8 mouse cellular contexts compared by ENCODE assay signal in the genomic region with DNA sequence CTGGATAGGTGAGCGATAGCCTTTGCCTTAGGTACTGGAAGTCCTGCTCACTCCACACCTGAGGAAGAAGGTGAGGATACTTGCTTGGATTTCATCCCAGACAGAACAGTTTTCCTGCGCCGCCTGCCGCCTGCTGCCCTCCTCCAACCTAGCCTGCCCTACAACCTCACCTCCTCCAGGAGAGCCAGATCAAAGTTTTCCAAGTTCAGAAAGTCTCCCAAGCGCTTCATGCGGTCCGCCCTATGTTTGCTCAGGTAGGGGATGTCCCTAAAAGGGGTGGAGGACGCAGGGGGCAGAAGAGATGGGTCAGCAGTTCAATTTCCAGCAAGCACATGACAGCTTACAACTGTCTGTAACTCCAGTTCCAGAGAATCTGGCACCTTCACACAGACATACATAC. TPM values are rescaled to one million over a fixed set of nuclear protein-coding genes. Genes with fewer than 3 reads are reported as not detected.
DNase-seq lines count a peak whose midpoint lies in the region; ATAC-seq and TF ChIP-seq lines count a peak whose summit lies in the region.

No protein-coding gene starts in this region.

- peak overlapping the region; percentile 92 for H3K27ac ChIP-seq in gastrocnemius, adult 2 months
- no peak overlapping the region for H3K27ac ChIP-seq in forebrain, embryonic 13.5 days
- H3K27ac ChIP-seq in midbrain, embryonic 14.5 days (replicated peaks; ENCODE audit: low read depth, low read length) = no peak overlapping the region

- TF ChIP-seq CTCF in gastrocnemius, adult 2 months (IDR thresholded peaks at IDR 0.05) = no peak

- WGBS in forebrain, embryonic 13.5 days = 39% methylated on average over 8 of the region's 8 CpGs
- 37% methylated on average over 8 of the region's 8 CpGs for WGBS in midbrain, embryonic 14.5 days

- H3K4me1 ChIP-seq in forebrain, embryonic 13.5 days = peaks cover 25% of the 10 kb centered on the region
- peaks cover 17% of the 10 kb centered on the region for H3K4me1 ChIP-seq in midbrain, embryonic 14.5 days (ENCODE audit: control insufficient read depth, insufficient read depth, low read length)

- peak overlapping the region; percentile 97 for H3K4me2 ChIP-seq in forebrain, embryonic 13.5 days
- peak overlapping the region; percentile 93 for H3K4me2 ChIP-seq in midbrain, embryonic 14.5 days (ENCODE audit: low read length)

- intact Hi-C loops in gastrocnemius, adult 2 months (cut with DNase I) = no loop called here
- intact Hi-C loops in gastrocnemius, postnatal 36 days (cut with DNase I) = no loop called here

- ATAC-seq in forebrain, embryonic 13.5 days = no peak
- ATAC-seq in midbrain, embryonic 14.5 days (ENCODE audit: low FRiP score, low TSS enrichment) = no peak
- ATAC-seq in cerebellum, adult (ENCODE audit: insufficient number of reproducible peaks, low FRiP score, low TSS enrichment) = no peak

- H3K4me3 ChIP-seq in gastrocnemius, adult 2 months = peak overlapping the region; percentile 97
- H3K4me3 ChIP-seq in forebrain, embryonic 13.5 days = peak overlapping the region; percentile 61
- H3K4me3 ChIP-seq in midbrain, embryonic 14.5 days (replicated peaks; ENCODE audit: low read depth, low read length) = peak overlapping the region; percentile 52

- no peaks in the 10 kb centered on the region for H3K9me3 ChIP-seq in forebrain, embryonic 13.5 days (replicated peaks)
- no peaks in the 10 kb centered on the region for H3K9me3 ChIP-seq in midbrain, embryonic 14.5 days (ENCODE audit: control insufficient read depth, low read length)

- peaks cover 40% of the 10 kb centered on the region for H3K36me3 ChIP-seq in forebrain, embryonic 13.5 days (ENCODE audit: poor library complexity, severe bottlenecking)
- peaks cover 27% of the 10 kb centered on the region for H3K36me3 ChIP-seq in midbrain, embryonic 14.5 days (ENCODE audit: control insufficient read depth, insufficient read depth, low read length)

- peak overlapping the region; percentile 71 for H3K9ac ChIP-seq in forebrain, embryonic 13.5 days
- peak overlapping the region; percentile 69; the same call in 1 of the 2 replicates for H3K9ac ChIP-seq in midbrain, embryonic 14.5 days (replicated peaks; ENCODE audit: low read length)

- no peak for DNase-seq in gastrocnemius, adult 2 months
- DNase-seq in gastrocnemius, postnatal 36 days = no peak
- peak; percentile 73 for DNase-seq in kidney, adult 9 months
- no peak for DNase-seq in midbrain, embryonic 14.5 days
- DNase-seq in urinary bladder, postnatal 14 days (ENCODE audit: low spot score) = no peak
- no peak for DNase-seq in right cerebral cortex, postnatal 4 days

- H3K27me3 ChIP-seq in forebrain, embryonic 13.5 days = no peaks in the 10 kb centered on the region
- no peaks in the 10 kb centered on the region for H3K27me3 ChIP-seq in midbrain, embryonic 14.5 days (ENCODE audit: control insufficient read depth, insufficient read depth, low read length)

RNA-seq across cellular contexts. Expression of a gene that starts 0.9 kb away (rescaled TPM):
- 10 to 100 TPM; 11.1 TPM for total RNA-seq in gastrocnemius, adult 2 months (2021)
- 10 to 100 TPM; 10.7 to 11.4 TPM for total RNA-seq in gastrocnemius, postnatal 36 days (2021)
- 40.6 and 49.8 TPM in 2 replicates for polyA plus RNA-seq in forebrain, embryonic 13.5 days (2015; fragmentation: Nextera tagmentation; extraction: Ambion mirVana)
- 35.5 and 36.1 TPM in 2 replicates for polyA plus RNA-seq in midbrain, embryonic 14.5 days (2014; fragmentation: Nextera tagmentation; extraction: Ambion mirVana)

RNA-seq across cellular contexts. Expression of a gene that starts 0.9 kb away (rescaled TPM):
- not detected for total RNA-seq in gastrocnemius, adult 2 months (2021)
- not detected for total RNA-seq in gastrocnemius, postnatal 36 days (2021)
- 1.8 and 1.9 TPM in 2 replicates for polyA plus RNA-seq in forebrain, embryonic 13.5 days (2015; fragmentation: Nextera tagmentation; extraction: Ambion mirVana)
- polyA plus RNA-seq in midbrain, embryonic 14.5 days (2014; fragmentation: Nextera tagmentation; extraction: Ambion mirVana) = 1.3 and 1.7 TPM in 2 replicates

RNA-seq across cellular contexts. Expression of a gene that starts 13.2 kb away (rescaled TPM):
- total RNA-seq in gastrocnemius, adult 2 months (2021) = 1 to 10 TPM; 5.9 to 6.9 TPM
- total RNA-seq in gastrocnemius, postnatal 36 days (2021) = 1 to 10 TPM; 5.0 to 5.1 TPM
- 35.9 and 41.9 TPM in 2 replicates for polyA plus RNA-seq in forebrain, embryonic 13.5 days (2015; fragmentation: Nextera tagmentation; extraction: Ambion mirVana)
- 17.0 and 20.5 TPM in 2 replicates for polyA plus RNA-seq in midbrain, embryonic 14.5 days (2014; fragmentation: Nextera tagmentation; extraction: Ambion mirVana)

RNA-seq across cellular contexts. Expression of a gene that starts 29.9 kb away (rescaled TPM):
- 100 to 1,000 TPM; 133 to 157 TPM for total RNA-seq in gastrocnemius, adult 2 months (2021)
- 100 to 1,000 TPM; 122 to 130 TPM for total RNA-seq in gastrocnemius, postnatal 36 days (2021)
- polyA plus RNA-seq in forebrain, embryonic 13.5 days (2015; fragmentation: Nextera tagmentation; extraction: Ambion mirVana) = 78.2 and 81.7 TPM in 2 replicates
- 34.9 and 63.8 TPM in 2 replicates for polyA plus RNA-seq in midbrain, embryonic 14.5 days (2014; fragmentation: Nextera tagmentation; extraction: Ambion mirVana)

RNA-seq across cellular contexts. Expression of a gene that starts 39.1 kb away (rescaled TPM):
- 1 to 10 TPM; 4.6 to 6.1 TPM for total RNA-seq in gastrocnemius, adult 2 months (2021)
- total RNA-seq in gastrocnemius, postnatal 36 days (2021) = 1 to 10 TPM; 3.5 to 4.5 TPM
- polyA plus RNA-seq in forebrain, embryonic 13.5 days (2015; fragmentation: Nextera tagmentation; extraction: Ambion mirVana) = 19.1 and 19.8 TPM in 2 replicates
- polyA plus RNA-seq in midbrain, embryonic 14.5 days (2014; fragmentation: Nextera tagmentation; extraction: Ambion mirVana) = 18.5 and 20.5 TPM in 2 replicates
